Mouse (Mus musculus) heart, postnatal 36 days (tissue): ENCODE measurements around the gene Pdzd7. TPM values are rescaled to one million over a fixed set of nuclear protein-coding genes. Genes with fewer than 3 reads are reported as not detected.
A peak's percentile ranks its signal among the peaks of the same experiment; 100 is the strongest.
"Not testable (repeated sequence)": the region's sequence is repeated elsewhere in the genome, so short reads cannot be mapped to it uniquely, and the experiment has no call there.

Experiments
- DNase-seq, 2 experiments: peaks; one replicate each; pipeline ENCODE4 v3.0.0; 2021 to 2022
- intact Hi-C: fragments of 180-260 bp; cut with DNase I; formaldehyde crosslinking; loops from one replicate; pipeline ENCODE4 v1.15.1; 2025
- total RNA-seq, 2 experiments: library from RNA; stranded (reverse); gene quantifications; 2 replicates each; pipeline ENCODE4 v1.2.3; 2021

Pdzd7 gene
- total RNA-seq, 2 experiments from 2014 or later, result 0.11 to 0.19 TPM

GRCm38 (mm10) chr19:45063565-45064292, 18.2 kb upstream of the Pdzd7 start:
- intact Hi-C loops, result no loop called here
- peak in 1 of 2 experiments; percentile 63 for DNase-seq

- intact Hi-C loops, result loop anchor here (2.0 kb wide), 1 partner anchor 16 kb away; the partner anchor contains the start of gene Kazald1
- no peak for DNase-seq
Measured at GRCm38 (mm10) chr19:45058841-45059240, 13.3 kb upstream of the Pdzd7 start.

- intact Hi-C loops, result loop anchor here (2.0 kb wide), 1 partner anchor 17 kb away; the partner anchor contains the start of gene Kazald1
- DNase-seq, result peak; percentile 93 to 94
Measured at GRCm38 (mm10) chr19:45058113-45058839, 12.8 kb upstream of the Pdzd7 start.

GRCm38 (mm10) chr19:45057724-45058112, 12.2 kb upstream of the Pdzd7 start:
- intact Hi-C loops, result loop anchor here (2.0 kb wide), 1 partner anchor 17 kb away; the partner anchor contains the start of gene Kazald1
- DNase-seq, result no peak

GRCm38 (mm10) chr19:45056908-45057698, 11.6 kb upstream of the Pdzd7 start:
- intact Hi-C loops, result no loop called here
- DNase-seq, result no peak

GRCm38 (mm10) chr19:45056364-45056763, 10.8 kb upstream of the Pdzd7 start:
- no peak for DNase-seq
- intact Hi-C loops, result no loop called here

GRCm38 (mm10) chr19:45054892-45055690, 9.6 kb upstream of the Pdzd7 start:
- DNase-seq, result no peak

GRCm38 (mm10) chr19:45053451-45053850, 7.9 kb upstream of the Pdzd7 start:
- intact Hi-C loops, result no loop called here
- no peak for DNase-seq

More at GRCm38 (mm10) chr19:45054892-45055690, 9.6 kb upstream of the Pdzd7 start:
- intact Hi-C loops, result no loop called here

- intact Hi-C loops, result no loop called here
- DNase-seq, result no peak
Measured at GRCm38 (mm10) chr19:45049523-45049922, 4.0 kb upstream of the Pdzd7 start.

GRCm38 (mm10) chr19:45048644-45049365, 3.3 kb upstream of the Pdzd7 start:
- no peak for DNase-seq
- intact Hi-C loops, result no loop called here

- DNase-seq, result peak; percentile 43 to 66
- intact Hi-C loops, result no loop called here
Measured at GRCm38 (mm10) chr19:45047935-45048643, 2.6 kb upstream of the Pdzd7 start.

- intact Hi-C loops, result no loop called here
- DNase-seq, result peak; percentile 94 to 96
Measured at GRCm38 (mm10) chr19:45047417-45047934, 2.0 kb upstream of the Pdzd7 start, which contains the start of gene Sfxn3. Sfxn3 (plus strand) TSS chr19:45047503.

- intact Hi-C loops, result no loop called here
- DNase-seq, result peak; percentile 80 to 83
Measured at GRCm38 (mm10) chr19:45046523-45047321, 1.2 kb upstream of the Pdzd7 start.

- no peak for DNase-seq
- intact Hi-C loops, result no loop called here
Measured at GRCm38 (mm10) chr19:45045236-45045635, 281 bp downstream of the Pdzd7 start.

- no peak for DNase-seq
- intact Hi-C loops, result no loop called here
Measured at GRCm38 (mm10) chr19:45044389-45044927, 1.1 kb downstream of the Pdzd7 start.

- intact Hi-C loops, result no loop called here
Measured at GRCm38 (mm10) chr19:45040214-45040613, 5.3 kb downstream of the Pdzd7 start.

GRCm38 (mm10) chr19:45038198-45038597, 7.3 kb downstream of the Pdzd7 start:
- intact Hi-C loops, result loop anchor here (10.0 kb wide), 1 partner anchor 453 kb away; no protein-coding TSS in a partner anchor

More at GRCm38 (mm10) chr19:45040214-45040613, 5.3 kb downstream of the Pdzd7 start:
- no peak for DNase-seq

More at GRCm38 (mm10) chr19:45038198-45038597, 7.3 kb downstream of the Pdzd7 start:
- not testable (repeated sequence) for DNase-seq
